Mouse (Mus musculus) limb, embryonic 14.5 days (tissue): Measurements from ENCODE around the gene Tns3. TPM values are rescaled to one million over a fixed set of nuclear protein-coding genes. Genes with fewer than 3 reads are reported as not detected.

Experiments used
- ATAC-seq: fragments of 200-750 bp; cut with Nextera tagmentation; 2 replicates; pipeline ENCODE4 v1.8.0; 2017; ENCODE audit warnings: low read depth, moderate number of reproducible peaks, moderate TSS enrichment; ENCODE audit not compliant: low FRiP score
- DNase-seq: peaks from one replicate; pipeline ENCODE4 v3.0.0-alpha.2; 2015; ENCODE audit warnings: low spot score
- H3K27ac ChIP-seq: fragments of 300-500 bp; sonication (generic); replicated peaks from 2 replicates; pipeline ENCODE4 v1.5.1; 2014; ENCODE audit warnings: low read depth, mild to moderate bottlenecking, low read length, moderate library complexity, mixed read lengths
- H3K27me3 ChIP-seq: fragments of 300-500 bp; sonication (generic); 2 replicates; pipeline ENCODE4 v1.6.1; 2014; ENCODE audit warnings: low read length, mixed read lengths; ENCODE audit not compliant: control insufficient read depth, insufficient read depth
- H3K36me3 ChIP-seq: fragments of 300-500 bp; sonication (generic); 2 replicates; pipeline ENCODE4 v1.6.1; 2014; ENCODE audit warnings: mild to moderate bottlenecking, low read length, moderate library complexity, mixed read lengths; ENCODE audit not compliant: control insufficient read depth, insufficient read depth
- H3K4me1 ChIP-seq: fragments of 300-500 bp; sonication (generic); 2 replicates; pipeline ENCODE4 v1.6.1; 2014; ENCODE audit warnings: antibody characterized with exemption, low read length, mixed read lengths; ENCODE audit not compliant: control insufficient read depth, insufficient read depth
- H3K4me2 ChIP-seq: fragments of 300-500 bp; sonication (generic); replicated peaks from 2 replicates; pipeline ENCODE4 v1.6.1; 2014; ENCODE audit warnings: low read depth, mild to moderate bottlenecking, low read length, moderate library complexity; ENCODE audit not compliant: severe bottlenecking
- H3K4me3 ChIP-seq: fragments of 300-500 bp; sonication (generic); replicated peaks from 2 replicates; pipeline ENCODE4 v1.5.1; 2014; ENCODE audit warnings: low read length
- H3K9ac ChIP-seq: fragments of 300-500 bp; sonication (generic); 2 replicates; pipeline ENCODE4 v1.6.1; 2014; ENCODE audit warnings: mild to moderate bottlenecking, low read depth, low read length, moderate library complexity; ENCODE audit not compliant: severe bottlenecking
- H3K9me3 ChIP-seq: fragments of 300-500 bp; sonication (generic); 2 replicates; pipeline ENCODE4 v1.6.1; 2016; ENCODE audit warnings: low read length; ENCODE audit not compliant: control insufficient read depth
- POLR2A ChIP-seq: fragments of 200-500 bp; IDR thresholded peaks from 2 replicates; pipeline ENCODE4 v1.8.0; 2012; ENCODE audit warnings: inconsistent platforms, mild to moderate bottlenecking, moderate library complexity, borderline replicate concordance; ENCODE audit not compliant: insufficient read depth, insufficient read length; ENCODE audit errors: extremely low read depth
- WGBS: fragments of 180-500 bp; shearing (Covaris S2); extraction: QIAGEN DNeasy Blood & Tissue Kit; methylation state at CpG from one replicate; pipeline ENCODE4 v1.1.7; 2014; 5-methylcytosine and 5-hydroxymethylcytosine counted together
- polyA plus RNA-seq, 2 experiments: library from polyadenylated mRNA; depleted of rRNA in 1 of 2; stranded (reverse) in 1 of 2; unstranded in 1 of 2; fragments of >200 nt; fragmentation: Nextera tagmentation in 1 of 2; extraction: Ambion mirVana in 1 of 2; gene quantifications; 2 replicates each; pipeline versions ENCODE4 v1.2.1 to v1.2.3; 2012 to 2014

Gene Tns3
- polyA plus RNA-seq, 2 experiments = 27.4 to 59.1 TPM

GRCm38 (mm10) chr11:8551710-8552109, 112.6 kb downstream of the Tns3 start:
- Histone ChIP-seq H3K9me3 (no peaks in the 10 kb centered on the region), H3K4me2 (no peak overlapping the region), H3K9ac (no peak overlapping the region), H3K4me3 (no peak overlapping the region), H3K36me3 (peaks cover 38% of the 10 kb centered on the region), H3K27ac (no peak overlapping the region), H3K4me1 (no peaks in the 10 kb centered on the region), H3K27me3 (no peaks in the 10 kb centered on the region)
- ATAC-seq (no peak), DNase-seq (no peak)
- 88% methylated on average over 5 of the region's 5 CpGs for WGBS
- TF ChIP-seq POLR2A = no peak

GRCm38 (mm10) chr11:8547661-8548060, 116.7 kb downstream of the Tns3 start:
- 72% methylated on average over 5 of the region's 5 CpGs for WGBS
- Histone ChIP-seq H3K9ac (no peak overlapping the region), H3K36me3 (peaks cover 55% of the 10 kb centered on the region), H3K27me3 (no peaks in the 10 kb centered on the region), H3K4me3 (no peak overlapping the region), H3K4me2 (no peak overlapping the region), H3K27ac (no peak overlapping the region), H3K9me3 (no peaks in the 10 kb centered on the region), H3K4me1 (peaks cover 8% of the 10 kb centered on the region)
- DNase-seq = no peak
- ATAC-seq = no peak
- no peak for TF ChIP-seq POLR2A

- 88% methylated on average over 1 of the region's 1 CpGs for WGBS
- H3K9me3 ChIP-seq = no peaks in the 10 kb centered on the region
- no peak overlapping the region for H3K27ac ChIP-seq
- H3K36me3 ChIP-seq = peaks cover 58% of the 10 kb centered on the region
- no peak overlapping the region for H3K9ac ChIP-seq
- ATAC-seq (no peak), DNase-seq (no peak)
- no peaks in the 10 kb centered on the region for H3K27me3 ChIP-seq
- H3K4me2 ChIP-seq = no peak overlapping the region
- no peak for TF ChIP-seq POLR2A
- no peak overlapping the region for H3K4me3 ChIP-seq
- H3K4me1 ChIP-seq = peaks cover 25% of the 10 kb centered on the region
Measured at GRCm38 (mm10) chr11:8545798-8546197, 118.5 kb downstream of the Tns3 start.

- Histone ChIP-seq H3K36me3 (peaks cover 64% of the 10 kb centered on the region), H3K27ac (peak overlapping the region; percentile 65), H3K9ac (no peak overlapping the region), H3K27me3 (no peaks in the 10 kb centered on the region), H3K4me3 (no peak overlapping the region), H3K9me3 (no peaks in the 10 kb centered on the region), H3K4me2 (no peak overlapping the region), H3K4me1 (peaks cover 37% of the 10 kb centered on the region)
- ATAC-seq (peak; percentile 39; the same call in 1 of the 2 replicates), DNase-seq (peak; percentile 51)
- no peak for TF ChIP-seq POLR2A
- 35% methylated on average over 6 of the region's 6 CpGs for WGBS
Measured at GRCm38 (mm10) chr11:8544355-8544754, 120.0 kb downstream of the Tns3 start.

- no peak for TF ChIP-seq POLR2A
- no peak overlapping the region for H3K4me2 ChIP-seq
- peaks cover 56% of the 10 kb centered on the region for H3K36me3 ChIP-seq
- H3K4me3 ChIP-seq = no peak overlapping the region
- no peak overlapping the region for H3K9ac ChIP-seq
- peaks cover 50% of the 10 kb centered on the region for H3K4me1 ChIP-seq
- DNase-seq (peak; percentile 24), ATAC-seq (no peak)
- WGBS = 46% methylated on average over 9 of the region's 9 CpGs
- H3K27me3 ChIP-seq = no peaks in the 10 kb centered on the region
- H3K27ac ChIP-seq = peak overlapping the region; percentile 40; the same call in 1 of the 2 replicates
- H3K9me3 ChIP-seq = no peaks in the 10 kb centered on the region
Measured at GRCm38 (mm10) chr11:8541222-8541815, 123.0 kb downstream of the Tns3 start.
